Mouse (Mus musculus): Measurements from ENCODE around the gene Rbpj. TPM values are rescaled to one million over a fixed set of nuclear protein-coding genes. Genes with fewer than 3 reads are reported as not detected.

The Rbpj gene
- polyA plus RNA-seq, 1 experiment from 2014 or later: 48.7 TPM

- Histone ChIP-seq H3K4me2 (no peak overlapping the region), H3K4me1 (peaks cover 13% of the 10 kb centered on the region; the same call in 1 of the 2 replicates), H3K9ac (no peak overlapping the region), H3K27me3 (no peaks in the 10 kb centered on the region), H3K27ac (no peak overlapping the region; the same call in 1 of the 2 replicates), H3K36me3 (ENCODE audit: poor library complexity, severe bottlenecking) (peaks cover 13% of the 10 kb centered on the region; the same call in 1 of the 2 replicates), H3K9me3 (replicated peaks) (peaks cover 5% of the 10 kb centered on the region; the same call in 1 of the 2 replicates), H3K4me3 (no peak overlapping the region)
- no peak for ATAC-seq
- WGBS: 95% methylated on average over 1 of the region's 1 CpGs
Measured at GRCm38 (mm10) chr5:53618844-53619243, 152.9 kb downstream of the Rbpj start.

- Histone ChIP-seq H3K4me2 (no peak overlapping the region), H3K9me3 (replicated peaks) (no peaks in the 10 kb centered on the region), H3K27ac (no peak overlapping the region), H3K36me3 (ENCODE audit: poor library complexity, severe bottlenecking) (0 out of 2 replicates have a peak, but pooled peaks cover 17% of the 10 kb centered on the region), H3K27me3 (no peaks in the 10 kb centered on the region), H3K4me3 (no peak overlapping the region), H3K4me1 (no peaks in the 10 kb centered on the region), H3K9ac (no peak overlapping the region)
- no peak for ATAC-seq
- WGBS: 83% methylated on average over 3 of the region's 3 CpGs
Measured at GRCm38 (mm10) chr5:53632026-53632425, 166.1 kb downstream of the Rbpj start.

GRCm38 (mm10) chr5:53636795-53637194 is 170.8 kb downstream of the Rbpj start:
- 0 out of 2 replicates have a peak, but pooled peaks cover 7% of the 10 kb centered on the region for H3K36me3 ChIP-seq (ENCODE audit: poor library complexity, severe bottlenecking)
- H3K9ac ChIP-seq: no peak overlapping the region
- 83% methylated on average over 3 of the region's 3 CpGs for WGBS
- no peak overlapping the region for H3K4me2 ChIP-seq
- no peaks in the 10 kb centered on the region for H3K9me3 ChIP-seq (replicated peaks)
- no peaks in the 10 kb centered on the region for H3K27me3 ChIP-seq
- no peak overlapping the region for H3K27ac ChIP-seq
- no peak for ATAC-seq
- no peak overlapping the region for H3K4me3 ChIP-seq
- H3K4me1 ChIP-seq: no peaks in the 10 kb centered on the region

- no peak overlapping the region for H3K27ac ChIP-seq
- 87% methylated on average over 3 of the region's 3 CpGs for WGBS
- no peak overlapping the region for H3K9ac ChIP-seq
- H3K4me1 ChIP-seq: no peaks in the 10 kb centered on the region
- H3K36me3 ChIP-seq (ENCODE audit: poor library complexity, severe bottlenecking): peaks cover 9% of the 10 kb centered on the region
- H3K4me2 ChIP-seq: no peak overlapping the region
- no peak for ATAC-seq
- no peaks in the 10 kb centered on the region for H3K9me3 ChIP-seq (replicated peaks)
- no peaks in the 10 kb centered on the region for H3K27me3 ChIP-seq
- H3K4me3 ChIP-seq: no peak overlapping the region
Measured at GRCm38 (mm10) chr5:53637206-53637605, 171.3 kb downstream of the Rbpj start.

GRCm38 (mm10) chr5:53638647-53639046 is 172.7 kb downstream of the Rbpj start:
- no peak for ATAC-seq
- 79% methylated on average over 3 of the region's 3 CpGs for WGBS
- Histone ChIP-seq H3K36me3 (ENCODE audit: poor library complexity, severe bottlenecking) (peaks cover 21% of the 10 kb centered on the region), H3K27me3 (no peaks in the 10 kb centered on the region), H3K27ac (no peak overlapping the region), H3K9me3 (replicated peaks) (no peaks in the 10 kb centered on the region), H3K4me3 (no peak overlapping the region), H3K4me2 (no peak overlapping the region), H3K9ac (no peak overlapping the region), H3K4me1 (no peaks in the 10 kb centered on the region)

GRCm38 (mm10) chr5:53646669-53647068 is 180.7 kb downstream of the Rbpj start:
- 87% methylated on average over 4 of the region's 9 CpGs for WGBS
- H3K27ac ChIP-seq: no peak overlapping the region
- no peak overlapping the region for H3K4me2 ChIP-seq
- no peaks in the 10 kb centered on the region for H3K27me3 ChIP-seq
- no peak overlapping the region for H3K9ac ChIP-seq
- peaks cover 58% of the 10 kb centered on the region for H3K36me3 ChIP-seq (ENCODE audit: poor library complexity, severe bottlenecking)
- H3K9me3 ChIP-seq (replicated peaks): no peaks in the 10 kb centered on the region
- no peak for ATAC-seq
- no peaks in the 10 kb centered on the region for H3K4me1 ChIP-seq
- no peak overlapping the region for H3K4me3 ChIP-seq

GRCm38 (mm10) chr5:53647358-53647757 is 181.4 kb downstream of the Rbpj start:
- Histone ChIP-seq H3K9me3 (replicated peaks) (no peaks in the 10 kb centered on the region), H3K9ac (no peak overlapping the region), H3K27me3 (no peaks in the 10 kb centered on the region), H3K36me3 (ENCODE audit: poor library complexity, severe bottlenecking) (peaks cover 61% of the 10 kb centered on the region), H3K4me1 (no peaks in the 10 kb centered on the region), H3K4me3 (no peak overlapping the region), H3K4me2 (no peak overlapping the region), H3K27ac (no peak overlapping the region)
- WGBS: 93% methylated on average over 2 of the region's 2 CpGs
- ATAC-seq: no peak

GRCm38 (mm10) chr5:53656596-53656995 is 190.6 kb downstream of the Rbpj start:
- Histone ChIP-seq H3K4me3 (no peak overlapping the region), H3K27ac (no peak overlapping the region), H3K9ac (no peak overlapping the region), H3K4me2 (no peak overlapping the region), H3K9me3 (replicated peaks) (no peaks in the 10 kb centered on the region), H3K4me1 (no peaks in the 10 kb centered on the region), H3K36me3 (ENCODE audit: poor library complexity, severe bottlenecking) (peaks cover 30% of the 10 kb centered on the region), H3K27me3 (no peaks in the 10 kb centered on the region)
- 19% methylated on average over 1 of the region's 1 CpGs for WGBS
- ATAC-seq: no peak

GRCm38 (mm10) chr5:53657925-53658324 is 192.0 kb downstream of the Rbpj start:
- 83% methylated on average over 6 of the region's 6 CpGs for WGBS
- peak; percentile 69 for ATAC-seq
- H3K9me3 ChIP-seq (replicated peaks): no peaks in the 10 kb centered on the region
- no peaks in the 10 kb centered on the region for H3K4me1 ChIP-seq
- H3K27ac ChIP-seq: no peak overlapping the region
- H3K4me3 ChIP-seq: no peak overlapping the region
- H3K9ac ChIP-seq: no peak overlapping the region
- H3K36me3 ChIP-seq (ENCODE audit: poor library complexity, severe bottlenecking): peaks cover 18% of the 10 kb centered on the region
- H3K27me3 ChIP-seq: no peaks in the 10 kb centered on the region
- no peak overlapping the region for H3K4me2 ChIP-seq

GRCm38 (mm10) chr5:53661508-53661907 is 195.6 kb downstream of the Rbpj start:
- H3K36me3 ChIP-seq (ENCODE audit: poor library complexity, severe bottlenecking): peaks cover 9% of the 10 kb centered on the region
- 84% methylated on average over 2 of the region's 2 CpGs for WGBS
- no peak overlapping the region for H3K27ac ChIP-seq
- no peak for ATAC-seq
- H3K4me3 ChIP-seq: no peak overlapping the region
- H3K9ac ChIP-seq: no peak overlapping the region
- H3K4me1 ChIP-seq: no peaks in the 10 kb centered on the region
- H3K9me3 ChIP-seq (replicated peaks): no peaks in the 10 kb centered on the region
- H3K27me3 ChIP-seq: no peaks in the 10 kb centered on the region
- H3K4me2 ChIP-seq: no peak overlapping the region

- Histone ChIP-seq H3K4me2 (no peak overlapping the region), H3K9ac (no peak overlapping the region), H3K27me3 (no peaks in the 10 kb centered on the region), H3K36me3 (ENCODE audit: poor library complexity, severe bottlenecking) (0 out of 2 replicates have a peak, but pooled peaks cover 4% of the 10 kb centered on the region), H3K27ac (no peak overlapping the region), H3K4me3 (no peak overlapping the region), H3K9me3 (replicated peaks) (no peaks in the 10 kb centered on the region), H3K4me1 (no peaks in the 10 kb centered on the region)
- no peak for ATAC-seq
- WGBS: 73% methylated on average over 1 of the region's 1 CpGs
Measured at GRCm38 (mm10) chr5:53662413-53662812, 196.5 kb downstream of the Rbpj start.

- ATAC-seq: no peak
- no peaks in the 10 kb centered on the region for H3K9me3 ChIP-seq (replicated peaks)
Measured at GRCm38 (mm10) chr5:53663665-53664064, 197.7 kb downstream of the Rbpj start.

GRCm38 (mm10) chr5:53668021-53668420 is 202.1 kb downstream of the Rbpj start:
- Histone ChIP-seq H3K4me3 (no peak overlapping the region), H3K9me3 (replicated peaks) (no peaks in the 10 kb centered on the region), H3K27ac (no peak overlapping the region), H3K9ac (no peak overlapping the region), H3K27me3 (no peaks in the 10 kb centered on the region), H3K4me2 (no peak overlapping the region), H3K4me1 (no peaks in the 10 kb centered on the region), H3K36me3 (ENCODE audit: poor library complexity, severe bottlenecking) (no peaks in the 10 kb centered on the region)
- 96% methylated on average over 5 of the region's 5 CpGs for WGBS
- ATAC-seq: no peak

More at GRCm38 (mm10) chr5:53663665-53664064, 197.7 kb downstream of the Rbpj start:
- no peak overlapping the region for H3K9ac ChIP-seq
- no peaks in the 10 kb centered on the region for H3K27me3 ChIP-seq
- H3K4me1 ChIP-seq: no peaks in the 10 kb centered on the region
- H3K27ac ChIP-seq: no peak overlapping the region
- no peak overlapping the region for H3K4me3 ChIP-seq
- H3K4me2 ChIP-seq: no peak overlapping the region
- H3K36me3 ChIP-seq (ENCODE audit: poor library complexity, severe bottlenecking): no peaks in the 10 kb centered on the region
